Mouse (Mus musculus): ENCODE results near the gene H2afj. TPM values are rescaled to one million over a fixed set of nuclear protein-coding genes. Genes with fewer than 3 reads are reported as not detected.

H2afj gene
- polyA plus RNA-seq, 1 experiment from 2014 or later: 104 TPM

GRCm38 (mm10) chr6:136813117-136813516 lies 5.1 kb downstream of the H2afj start:
- Histone ChIP-seq H3K36me3 (ENCODE audit: insufficient read depth, low read length) (peaks cover 56% of the 10 kb centered on the region), H3K4me2 (replicated peaks; ENCODE audit: low read depth, low read length) (no peak overlapping the region), H3K27me3 (ENCODE audit: insufficient read depth, low read length) (no peaks in the 10 kb centered on the region), H3K9me3 (ENCODE audit: low read length) (no peaks in the 10 kb centered on the region), H3K4me3 (ENCODE audit: low read length) (no peak overlapping the region), H3K4me1 (ENCODE audit: insufficient read depth, low read length) (peaks cover 11% of the 10 kb centered on the region), H3K27ac (ENCODE audit: low read length) (no peak overlapping the region), H3K9ac (replicated peaks; ENCODE audit: low read length) (no peak overlapping the region)
- 44% methylated on average over 4 of the region's 4 CpGs for WGBS
- no peak for ATAC-seq (ENCODE audit: low FRiP score, low TSS enrichment)

GRCm38 (mm10) chr6:136815381-136815780 lies 7.3 kb downstream of the H2afj start:
- Histone ChIP-seq H3K4me2 (replicated peaks; ENCODE audit: low read depth, low read length) (no peak overlapping the region), H3K9ac (replicated peaks; ENCODE audit: low read length) (no peak overlapping the region), H3K4me1 (ENCODE audit: insufficient read depth, low read length) (no peaks in the 10 kb centered on the region), H3K27ac (ENCODE audit: low read length) (no peak overlapping the region), H3K4me3 (ENCODE audit: low read length) (no peak overlapping the region), H3K27me3 (ENCODE audit: insufficient read depth, low read length) (no peaks in the 10 kb centered on the region), H3K9me3 (ENCODE audit: low read length) (no peaks in the 10 kb centered on the region), H3K36me3 (ENCODE audit: insufficient read depth, low read length) (peaks cover 70% of the 10 kb centered on the region)
- WGBS: 98% methylated on average over 7 of the region's 7 CpGs
- no peak for ATAC-seq (ENCODE audit: low FRiP score, low TSS enrichment)

GRCm38 (mm10) chr6:136816826-136817225 lies 8.8 kb downstream of the H2afj start:
- Histone ChIP-seq H3K27ac (ENCODE audit: low read length) (no peak overlapping the region), H3K36me3 (ENCODE audit: insufficient read depth, low read length) (peaks cover 84% of the 10 kb centered on the region), H3K4me3 (ENCODE audit: low read length) (no peak overlapping the region), H3K27me3 (ENCODE audit: insufficient read depth, low read length) (no peaks in the 10 kb centered on the region), H3K4me1 (ENCODE audit: insufficient read depth, low read length) (no peaks in the 10 kb centered on the region), H3K9ac (replicated peaks; ENCODE audit: low read length) (no peak overlapping the region), H3K9me3 (ENCODE audit: low read length) (no peaks in the 10 kb centered on the region), H3K4me2 (replicated peaks; ENCODE audit: low read depth, low read length) (no peak overlapping the region)
- WGBS: 85% methylated on average over 21 of the region's 21 CpGs
- no peak for ATAC-seq (ENCODE audit: low FRiP score, low TSS enrichment)

- Histone ChIP-seq H3K4me3 (ENCODE audit: low read length) (no peak overlapping the region), H3K27me3 (ENCODE audit: insufficient read depth, low read length) (no peaks in the 10 kb centered on the region), H3K9me3 (ENCODE audit: low read length) (no peaks in the 10 kb centered on the region), H3K27ac (ENCODE audit: low read length) (no peak overlapping the region), H3K4me1 (ENCODE audit: insufficient read depth, low read length) (no peaks in the 10 kb centered on the region), H3K9ac (replicated peaks; ENCODE audit: low read length) (no peak overlapping the region), H3K4me2 (replicated peaks; ENCODE audit: low read depth, low read length) (no peak overlapping the region), H3K36me3 (ENCODE audit: insufficient read depth, low read length) (peaks cover 84% of the 10 kb centered on the region)
- WGBS: 97% methylated on average over 3 of the region's 3 CpGs
- ATAC-seq (ENCODE audit: low FRiP score, low TSS enrichment): no peak
These were observed 9.5 kb downstream of the H2afj start for GRCm38 (mm10) chr6:136817549-136817948.

GRCm38 (mm10) chr6:136820381-136820780 lies 12.3 kb downstream of the H2afj start:
- Histone ChIP-seq H3K27me3 (ENCODE audit: insufficient read depth, low read length) (no peaks in the 10 kb centered on the region), H3K9me3 (ENCODE audit: low read length) (no peaks in the 10 kb centered on the region), H3K4me2 (replicated peaks; ENCODE audit: low read depth, low read length) (no peak overlapping the region), H3K4me3 (ENCODE audit: low read length) (no peak overlapping the region), H3K27ac (ENCODE audit: low read length) (no peak overlapping the region), H3K36me3 (ENCODE audit: insufficient read depth, low read length) (peaks cover 81% of the 10 kb centered on the region), H3K9ac (replicated peaks; ENCODE audit: low read length) (no peak overlapping the region), H3K4me1 (ENCODE audit: insufficient read depth, low read length) (no peaks in the 10 kb centered on the region)
- no peak for ATAC-seq (ENCODE audit: low FRiP score, low TSS enrichment)
- WGBS: 95% methylated on average over 21 of the region's 21 CpGs

GRCm38 (mm10) chr6:136821086-136821485 lies 13.0 kb downstream of the H2afj start:
- Histone ChIP-seq H3K4me3 (ENCODE audit: low read length) (no peak overlapping the region), H3K4me2 (replicated peaks; ENCODE audit: low read depth, low read length) (no peak overlapping the region), H3K4me1 (ENCODE audit: insufficient read depth, low read length) (no peaks in the 10 kb centered on the region), H3K27ac (ENCODE audit: low read length) (no peak overlapping the region), H3K9ac (replicated peaks; ENCODE audit: low read length) (no peak overlapping the region), H3K27me3 (ENCODE audit: insufficient read depth, low read length) (no peaks in the 10 kb centered on the region), H3K9me3 (ENCODE audit: low read length) (no peaks in the 10 kb centered on the region), H3K36me3 (ENCODE audit: insufficient read depth, low read length) (peaks cover 78% of the 10 kb centered on the region)
- no peak; the same call in 1 of the 2 replicates for ATAC-seq (ENCODE audit: low FRiP score, low TSS enrichment)
- 96% methylated on average over 18 of the region's 18 CpGs for WGBS

- H3K4me2 ChIP-seq (replicated peaks; ENCODE audit: low read depth, low read length): no peak overlapping the region
- peaks cover 13% of the 10 kb centered on the region for H3K4me1 ChIP-seq (ENCODE audit: insufficient read depth, low read length)
- no peaks in the 10 kb centered on the region for H3K27me3 ChIP-seq (ENCODE audit: insufficient read depth, low read length)
- ATAC-seq (ENCODE audit: low FRiP score, low TSS enrichment): no peak
- H3K27ac ChIP-seq (ENCODE audit: low read length): no peak overlapping the region
- H3K9me3 ChIP-seq (ENCODE audit: low read length): no peaks in the 10 kb centered on the region
- peaks cover 49% of the 10 kb centered on the region for H3K36me3 ChIP-seq (ENCODE audit: insufficient read depth, low read length)
- no peak overlapping the region for H3K9ac ChIP-seq (replicated peaks; ENCODE audit: low read length)
- 91% methylated on average over 8 of the region's 8 CpGs for WGBS
- H3K4me3 ChIP-seq (ENCODE audit: low read length): no peak overlapping the region
These were observed 16.9 kb downstream of the H2afj start for GRCm38 (mm10) chr6:136824987-136825386.

- Histone ChIP-seq H3K27me3 (ENCODE audit: insufficient read depth, low read length) (no peaks in the 10 kb centered on the region), H3K4me2 (replicated peaks; ENCODE audit: low read depth, low read length) (peak overlapping the region; percentile 90), H3K4me3 (ENCODE audit: low read length) (peak overlapping the region; percentile 66), H3K9me3 (ENCODE audit: low read length) (no peaks in the 10 kb centered on the region), H3K9ac (replicated peaks; ENCODE audit: low read length) (peak overlapping the region; percentile 97), H3K36me3 (ENCODE audit: insufficient read depth, low read length) (peaks cover 28% of the 10 kb centered on the region), H3K4me1 (ENCODE audit: insufficient read depth, low read length) (peaks cover 13% of the 10 kb centered on the region), H3K27ac (ENCODE audit: low read length) (peak overlapping the region; percentile 64; the same call in 1 of the 2 replicates)
- WGBS: 11% methylated on average over 7 of the region's 7 CpGs
- ATAC-seq (ENCODE audit: low FRiP score, low TSS enrichment): no peak
These were observed 19.1 kb downstream of the H2afj start for GRCm38 (mm10) chr6:136827116-136827515.

GRCm38 (mm10) chr6:136827516-136827880 lies 19.5 kb downstream of the H2afj start, which contains the start of gene BC049715:
TSS of gene BC049715 (plus strand) at chr6:136827626.
- peak; percentile 19; the same call in 1 of the 2 replicates for ATAC-seq (ENCODE audit: low FRiP score, low TSS enrichment)
- WGBS: under 1% methylated on average over 34 of the region's 34 CpGs

GRCm38 (mm10) chr6:136827881-136828561 lies 20.0 kb downstream of the H2afj start, which contains the start of gene Wbp11:
TSS of gene Wbp11 (minus strand) at chr6:136828233.
- Histone ChIP-seq H3K4me3 (ENCODE audit: low read length) (peak within 1 kb of the TSS; percentile 66), H3K36me3 (ENCODE audit: insufficient read depth, low read length) (peaks cover 19% of the 10 kb centered on the region), H3K27me3 (ENCODE audit: insufficient read depth, low read length) (no peaks in the 10 kb centered on the region), H3K27ac (ENCODE audit: low read length) (peak within 1 kb of the TSS; percentile 64), H3K9me3 (ENCODE audit: low read length) (no peaks in the 10 kb centered on the region), H3K4me1 (ENCODE audit: insufficient read depth, low read length) (peaks cover 13% of the 10 kb centered on the region), H3K4me2 (replicated peaks; ENCODE audit: low read depth, low read length) (peak within 1 kb of the TSS; percentile 90), H3K9ac (replicated peaks; ENCODE audit: low read length) (peak within 1 kb of the TSS; percentile 97)
- WGBS: under 1% methylated on average over 45 of the region's 45 CpGs
- ATAC-seq (ENCODE audit: low FRiP score, low TSS enrichment): peak; percentile 100

More at GRCm38 (mm10) chr6:136827516-136827880, 19.5 kb downstream of the H2afj start, which contains the start of gene BC049715:
- peak within 1 kb of the TSS; percentile 64 for H3K27ac ChIP-seq (ENCODE audit: low read length)
- peaks cover 13% of the 10 kb centered on the region for H3K4me1 ChIP-seq (ENCODE audit: insufficient read depth, low read length)
- H3K9ac ChIP-seq (replicated peaks; ENCODE audit: low read length): peak within 1 kb of the TSS; percentile 97
- no peaks in the 10 kb centered on the region for H3K9me3 ChIP-seq (ENCODE audit: low read length)
- H3K4me2 ChIP-seq (replicated peaks; ENCODE audit: low read depth, low read length): peak within 1 kb of the TSS; percentile 90
- peak within 1 kb of the TSS; percentile 66 for H3K4me3 ChIP-seq (ENCODE audit: low read length)
- no peaks in the 10 kb centered on the region for H3K27me3 ChIP-seq (ENCODE audit: insufficient read depth, low read length)
- H3K36me3 ChIP-seq (ENCODE audit: insufficient read depth, low read length): peaks cover 24% of the 10 kb centered on the region

Measured in kidney, embryonic 16.5 days (tissue).